Mouse (Mus musculus) c-Kit-positive CD71-positive TER-119-negative erythroid progenitor cells, embryonic 14.5 days (primary cell): Measurements from ENCODE around the gene Trove2.

Experiments used
- DNase-seq: peaks from one replicate; pipeline ENCODE4 v3.0.0-alpha.2; 2013; ENCODE audit warnings: low read depth

Trove2 gene

GRCm38 (mm10) chr1:143776446-143777411 is at the start of gene Trove2, which contains the start of gene Uchl5:
Gene Trove2 (minus strand): TSS chr1:143777068.
Gene Uchl5 (plus strand): TSS chr1:143777272.
- peak; percentile 95 for DNase-seq

GRCm38 (mm10) chr1:143822677-143823076 is 45.8 kb upstream of the Trove2 start:
- DNase-seq, result no peak

GRCm38 (mm10) chr1:143820096-143820877 is 43.4 kb upstream of the Trove2 start:
- no peak for DNase-seq

- peak; percentile 50 for DNase-seq
These were observed 37.0 kb upstream of the Trove2 start for GRCm38 (mm10) chr1:143813676-143814360.

DNA sequence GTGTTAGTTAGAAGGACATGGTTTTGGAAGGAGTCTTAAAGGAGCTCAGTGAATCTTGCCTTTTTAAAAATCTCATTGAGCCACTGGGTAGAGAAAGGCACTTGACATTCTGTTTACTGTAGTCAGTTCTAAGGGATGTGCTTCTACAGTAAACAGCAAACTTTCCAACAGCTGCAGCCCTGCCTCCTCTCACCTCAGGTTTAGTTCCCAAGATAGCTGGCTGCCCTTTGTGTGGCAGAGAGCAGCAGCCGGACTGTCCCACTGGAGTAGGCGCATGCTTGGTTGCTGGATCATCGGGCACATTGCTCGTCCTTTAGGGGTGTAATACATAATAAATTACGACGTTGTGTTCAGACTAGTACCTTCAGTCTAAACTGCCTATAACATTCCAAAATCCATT is 32.2 kb upstream of the Trove2 start:
- DNase-seq, result no peak

DNA sequence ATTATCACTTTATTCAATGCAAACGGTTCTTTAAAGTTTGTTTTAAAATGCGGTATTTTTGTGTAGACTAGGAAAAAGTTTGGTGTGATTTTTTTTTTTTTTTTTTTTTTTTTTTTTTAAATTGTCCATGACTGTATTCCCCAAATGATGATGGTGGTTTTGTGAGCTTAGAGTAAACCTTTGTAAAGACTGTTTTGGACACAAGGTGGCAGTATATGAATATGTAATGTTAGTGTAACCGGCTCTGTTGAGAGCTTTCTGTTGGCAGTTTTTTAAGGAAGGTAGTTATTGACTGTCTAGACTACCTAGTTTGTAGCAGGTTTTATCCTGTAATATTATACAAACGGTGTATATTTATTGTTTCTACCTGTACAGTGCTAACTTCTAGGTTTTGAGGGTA is 26.7 kb upstream of the Trove2 start:
- peak; percentile 61 for DNase-seq

DNA sequence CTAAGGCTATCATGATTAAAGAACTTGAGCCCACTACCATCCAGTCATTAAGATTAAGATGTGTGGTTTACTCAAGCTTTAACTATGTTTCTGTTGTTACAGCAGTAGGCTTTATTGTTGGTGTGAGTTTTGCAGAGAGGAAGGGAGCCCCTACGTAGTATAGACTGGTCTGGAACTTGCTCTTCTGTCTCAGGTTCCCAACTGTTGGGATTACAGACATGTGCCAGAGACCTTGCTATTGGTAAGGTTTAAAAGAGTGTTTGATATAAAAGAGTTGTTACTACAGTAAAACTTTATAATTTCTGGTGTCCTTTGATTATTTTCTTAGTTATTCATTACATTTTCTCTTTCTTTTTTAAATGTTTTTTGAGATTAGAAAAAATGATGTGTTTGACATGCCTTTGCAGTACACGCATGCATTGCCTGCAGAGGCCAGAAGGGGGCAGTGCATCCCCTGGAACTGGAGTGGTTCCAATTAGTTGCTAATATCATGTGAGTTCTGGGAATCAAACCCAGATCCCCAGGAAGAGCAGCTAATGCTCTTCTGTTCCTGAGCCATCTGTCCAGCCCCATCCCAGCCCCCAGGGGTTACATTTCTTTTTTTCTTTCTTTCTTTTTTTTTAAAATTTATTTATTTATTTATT is 11.8 kb upstream of the Trove2 start:
- peak; percentile 59 for DNase-seq

GRCm38 (mm10) chr1:143777558-143778218 is 820 bp upstream of the Trove2 start:
- no peak for DNase-seq

GRCm38 (mm10) chr1:143773909-143774308 is 3.0 kb downstream of the Trove2 start:
- DNase-seq, result no peak

GRCm38 (mm10) chr1:143773082-143773481 is 3.8 kb downstream of the Trove2 start:
- no peak for DNase-seq

DNA sequence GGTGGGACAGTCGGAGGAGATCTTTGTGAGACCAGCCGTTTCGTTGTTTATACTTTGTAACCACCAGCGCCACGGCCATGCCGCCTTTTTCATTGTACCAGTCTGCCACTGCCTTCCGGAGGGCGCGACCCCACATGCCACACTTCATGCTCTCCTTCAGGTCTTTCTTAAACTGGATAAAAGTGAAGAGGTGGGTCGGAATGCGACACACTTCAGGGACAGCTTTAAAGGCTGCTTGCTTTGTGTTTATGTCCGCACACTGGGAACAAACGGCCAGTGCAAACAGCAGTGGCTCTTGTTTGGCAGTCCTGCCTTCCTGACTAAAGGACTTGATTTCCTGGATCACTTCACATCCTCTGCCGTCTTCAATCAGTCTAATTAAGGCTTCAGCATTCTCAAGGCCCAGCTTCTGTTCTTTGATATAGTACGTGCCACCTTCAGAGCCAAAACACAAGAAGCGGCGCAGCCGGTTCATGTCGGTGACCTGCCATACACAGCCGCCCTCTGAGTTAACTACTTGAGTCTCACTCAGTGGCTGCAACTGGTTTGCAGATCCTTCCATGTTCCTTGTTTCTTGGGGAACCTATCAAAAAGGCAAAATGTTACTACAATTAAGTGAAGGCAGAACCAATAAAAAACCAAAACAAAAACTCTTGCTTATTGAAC is 6.3 kb downstream of the Trove2 start:
- DNase-seq, result no peak

DNA sequence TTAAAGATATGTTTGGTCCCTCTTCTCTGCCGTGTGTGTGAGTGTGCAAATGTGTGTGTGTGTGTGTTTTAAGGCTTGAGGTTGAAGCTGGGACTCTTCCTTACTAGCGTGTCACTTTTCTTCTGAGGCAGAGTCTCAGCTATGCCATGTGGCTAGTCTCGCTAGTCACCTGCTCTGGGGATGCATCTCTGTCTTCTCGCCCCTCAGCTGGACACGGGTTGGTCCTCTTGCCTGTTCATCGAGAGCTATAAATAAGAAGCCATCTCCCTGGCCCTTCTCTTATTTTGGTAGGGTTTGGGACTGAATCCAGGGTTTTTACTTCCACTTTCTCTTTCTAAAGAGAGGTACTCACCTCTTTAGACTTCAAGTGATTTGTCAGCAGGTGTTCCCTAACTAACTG is 10.6 kb downstream of the Trove2 start:
- no peak for DNase-seq

DNA sequence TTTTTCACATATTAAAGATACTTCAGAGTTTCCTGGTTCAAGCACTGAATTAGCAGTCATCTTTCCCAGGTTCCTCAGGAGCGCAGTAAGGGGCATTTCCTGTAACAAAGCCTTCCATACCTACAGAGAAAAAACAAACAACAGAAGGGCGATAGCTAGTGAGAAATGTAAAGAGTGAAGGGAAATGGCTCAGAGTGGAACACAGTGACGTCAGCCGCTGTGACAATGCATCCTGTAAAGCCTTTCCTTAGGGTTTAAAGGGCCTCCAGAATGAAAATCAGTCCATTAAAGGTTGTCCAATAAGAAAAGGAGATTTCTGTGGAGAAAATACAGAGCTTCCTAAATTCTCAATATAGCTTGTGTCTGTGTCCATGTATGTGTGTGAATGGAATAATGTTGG is 11.1 kb downstream of the Trove2 start:
- DNase-seq, result no peak

GRCm38 (mm10) chr1:143764443-143764842 is 12.4 kb downstream of the Trove2 start:
- no peak for DNase-seq

GRCm38 (mm10) chr1:143762159-143762558 is 14.7 kb downstream of the Trove2 start:
- no peak for DNase-seq

- DNase-seq, result no peak
These were observed 31.0 kb downstream of the Trove2 start for GRCm38 (mm10) chr1:143745871-143746270.

DNA sequence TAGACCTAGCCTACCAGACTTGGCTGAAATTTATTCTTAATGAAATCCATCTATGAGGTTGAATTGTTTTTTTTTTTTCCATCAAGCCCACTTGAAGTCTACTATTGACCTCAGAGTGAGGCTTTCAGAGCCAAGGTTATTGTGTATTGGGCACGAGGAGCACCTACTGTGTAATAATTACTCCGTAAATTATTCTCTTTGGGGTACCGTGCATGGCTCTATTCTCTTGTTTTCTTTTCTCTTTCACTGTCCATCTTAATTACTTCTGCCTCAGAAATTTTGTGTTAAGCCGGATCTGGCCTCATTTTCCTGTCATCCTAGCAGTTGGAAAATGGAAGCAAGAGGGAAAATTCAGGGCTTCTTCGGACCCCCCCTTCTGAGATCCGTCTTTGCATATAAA is 34.7 kb downstream of the Trove2 start:
- no peak for DNase-seq

DNA sequence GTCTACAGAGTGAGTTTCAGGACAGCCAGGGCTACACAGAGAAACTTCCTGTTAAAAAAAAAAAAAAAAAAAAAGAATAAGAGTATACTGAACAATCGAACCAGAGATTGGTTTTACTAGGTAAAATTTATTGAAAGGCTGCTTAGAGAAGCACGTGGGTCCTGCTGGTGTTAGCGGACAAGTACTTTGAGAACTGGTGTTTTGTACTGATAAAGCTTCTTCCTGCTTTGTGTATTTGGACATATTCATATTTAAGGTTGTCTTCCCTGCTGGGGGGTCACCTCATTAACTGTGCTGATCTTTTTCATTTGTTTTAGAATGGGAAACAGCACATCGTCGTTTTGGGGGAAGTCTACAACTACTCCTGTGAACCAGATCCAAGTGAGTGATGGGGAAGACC is 35.5 kb downstream of the Trove2 start:
- DNase-seq, result no peak

DNA sequence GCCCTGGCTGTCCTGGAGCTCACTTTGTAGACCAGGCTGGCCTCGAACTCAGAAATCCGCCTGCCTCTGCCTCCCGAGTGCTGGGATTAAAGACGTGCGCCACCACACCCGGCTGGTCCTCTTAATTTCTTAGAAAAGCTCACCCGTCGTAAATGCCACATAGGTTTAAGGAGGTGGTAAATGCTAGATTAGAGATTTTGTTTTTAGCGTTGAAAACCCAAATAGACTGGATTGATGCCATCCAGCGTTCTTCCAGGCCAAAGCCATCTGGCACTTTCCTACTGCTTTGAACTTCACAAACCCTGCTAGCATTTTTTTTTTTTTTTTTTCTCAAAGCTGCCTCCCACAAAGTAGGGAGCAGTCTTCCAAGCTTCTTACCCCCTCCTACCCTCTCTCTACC is 36.3 kb downstream of the Trove2 start:
- no peak for DNase-seq
